16 mouse cellular contexts compared by ENCODE assay signal in genomic region chr3:101355702-101356101, GRCm38 (mm10). TPM values are rescaled to one million over a fixed set of nuclear protein-coding genes. Genes with fewer than 3 reads are reported as not detected.
DNase-seq lines count a peak whose midpoint lies in the region; ATAC-seq lines count a peak whose summit lies in the region.
"Had no signal": no experiment of that assay in that cellular context is flagged by ENCODE, and none has a peak within 500 bp of the region (broad histone marks: within the 10 kb centered on the region; RNA-seq: fewer than 3 reads in every experiment).

No protein-coding gene starts in this region.

- WGBS in midbrain, embryonic 11.5 days: 50% methylated on average over 5 of the region's 5 CpGs
- 46% methylated on average over 5 of the region's 5 CpGs for WGBS in midbrain, embryonic 15.5 days
- WGBS in midbrain, embryonic 16.5 days: 48% methylated on average over 5 of the region's 5 CpGs

- no peaks in the 10 kb centered on the region; the same call in 1 of the 2 replicates for H3K9me3 ChIP-seq in midbrain, embryonic 11.5 days (ENCODE audit: control insufficient read depth, low read length)
- peaks cover 5% of the 10 kb centered on the region; the same call in 1 of the 2 replicates for H3K9me3 ChIP-seq in midbrain, embryonic 15.5 days
- H3K9me3 ChIP-seq in midbrain, embryonic 16.5 days (replicated peaks; ENCODE audit: control insufficient read depth, low read length, poor library complexity, severe bottlenecking): no peaks in the 10 kb centered on the region

- H3K4me2 ChIP-seq in midbrain, embryonic 11.5 days: no peak overlapping the region
- H3K4me2 ChIP-seq in midbrain, embryonic 15.5 days: no peak overlapping the region
- H3K4me2 ChIP-seq in midbrain, embryonic 16.5 days (ENCODE audit: low read length): no peak overlapping the region

- no peak overlapping the region for H3K9ac ChIP-seq in midbrain, embryonic 11.5 days (ENCODE audit: low read length)
- no peak overlapping the region for H3K9ac ChIP-seq in midbrain, embryonic 15.5 days
- no peak overlapping the region for H3K9ac ChIP-seq in midbrain, embryonic 16.5 days (ENCODE audit: low read depth, low read length)

- no peak overlapping the region for H3K4me3 ChIP-seq in midbrain, embryonic 11.5 days (ENCODE audit: low read depth, low read length)
- no peak overlapping the region for H3K4me3 ChIP-seq in midbrain, embryonic 15.5 days
- no peak overlapping the region for H3K4me3 ChIP-seq in midbrain, embryonic 16.5 days (ENCODE audit: low read depth, low read length)
- H3K4me3 ChIP-seq: layer of hippocampus, adult 2 months; megakaryocyte, embryonic 14.5 days had no signal

- ATAC-seq in midbrain, embryonic 11.5 days (ENCODE audit: low FRiP score): no peak
- ATAC-seq in midbrain, embryonic 15.5 days (replicated peaks): no peak
- ATAC-seq in midbrain, embryonic 16.5 days: no peak
- ATAC-seq: hindbrain, embryonic 16.5 days had no signal

- no peaks in the 10 kb centered on the region for H3K4me1 ChIP-seq in midbrain, embryonic 11.5 days (ENCODE audit: control insufficient read depth, insufficient read depth, low read length)
- H3K4me1 ChIP-seq in midbrain, embryonic 15.5 days: peaks cover 13% of the 10 kb centered on the region
- H3K4me1 ChIP-seq in midbrain, embryonic 16.5 days (ENCODE audit: control insufficient read depth, insufficient read depth, low read length): peaks cover 4% of the 10 kb centered on the region

- no peak overlapping the region for H3K27ac ChIP-seq in midbrain, embryonic 11.5 days (ENCODE audit: low read depth, low read length)
- no peak overlapping the region for H3K27ac ChIP-seq in midbrain, embryonic 15.5 days
- peak overlapping the region; percentile 48 for H3K27ac ChIP-seq in midbrain, embryonic 16.5 days (ENCODE audit: low read length)
- H3K27ac ChIP-seq: layer of hippocampus, adult 2 months had no signal

- intact Hi-C loops in heart, postnatal 25 days (cut with DNase I): no loop called here

- peak; percentile 11 to 18 for DNase-seq in heart, adult 18-20 months
- DNase-seq in heart, postnatal 25 days (ENCODE audit: low spot score): no peak
- peak; percentile 84 for DNase-seq in midbrain, embryonic 11.5 days (ENCODE audit: low spot score, missing footprints)
- DNase-seq in liver: peak; percentile 39
- DNase-seq in gastrocnemius, postnatal 10 days: no peak
- DNase-seq in testis, postnatal 14 days (ENCODE audit: low spot score): no peak
- DNase-seq: adrenal gland, postnatal 25 days; cerebellum, postnatal 36 days; gastrocnemius, postnatal 25 days; kidney, adult 9 months; right cerebral cortex, postnatal 25 days had no signal

- H3K27me3 ChIP-seq in midbrain, embryonic 11.5 days (ENCODE audit: control insufficient read depth, insufficient read depth, low read length): no peaks in the 10 kb centered on the region
- no peaks in the 10 kb centered on the region for H3K27me3 ChIP-seq in midbrain, embryonic 15.5 days (replicated peaks)
- H3K27me3 ChIP-seq in midbrain, embryonic 16.5 days (ENCODE audit: control insufficient read depth, insufficient read depth, low read depth, low read length): no peaks in the 10 kb centered on the region

- H3K36me3 ChIP-seq in midbrain, embryonic 11.5 days (ENCODE audit: control insufficient read depth, insufficient read depth, low read length): no peaks in the 10 kb centered on the region
- no peaks in the 10 kb centered on the region for H3K36me3 ChIP-seq in midbrain, embryonic 15.5 days (replicated peaks)
- no peaks in the 10 kb centered on the region for H3K36me3 ChIP-seq in midbrain, embryonic 16.5 days (ENCODE audit: control insufficient read depth, insufficient read depth, low read length)

RNA-seq across cellular contexts. Expression of gene Igsf3, which starts 21.2 kb away (rescaled TPM):
- total RNA-seq in heart, adult 18-20 months (2021): 10 to 100 TPM; 10.5 to 10.6 TPM
- total RNA-seq in heart, postnatal 25 days (2021): 10 to 100 TPM; 11.6 to 12.5 TPM
- polyA plus RNA-seq in midbrain, embryonic 11.5 days (2014; fragmentation: Nextera tagmentation; extraction: Ambion mirVana): 19.8 and 20.8 TPM in 2 replicates
- 99.0 and 104 TPM in 2 replicates for polyA plus RNA-seq in midbrain, embryonic 15.5 days (2015; fragmentation: Nextera tagmentation; extraction: Ambion mirVana)
- 93.6 and 100 TPM in 2 replicates for polyA plus RNA-seq in midbrain, embryonic 16.5 days (2015; fragmentation: Nextera tagmentation; extraction: Ambion mirVana)
- total RNA-seq in gastrocnemius, postnatal 10 days (2021): 10 to 100 TPM; 15.6 to 20.5 TPM

Comparison
In these comparisons a context has a peak if more than half of its experiments do, and no peak if none do; other contexts are left out.
1. DNase-seq: peak in heart, adult 18-20 months (2 of 2), midbrain, embryonic 11.5 days (single experiment) and liver (single experiment); none in heart, postnatal 25 days (single experiment), gastrocnemius, postnatal 10 days (single experiment) and testis, postnatal 14 days (single experiment).